Mouse (Mus musculus): Measurements from ENCODE around the gene Slc47a1.
"Not testable (repeated sequence)": the region's sequence is repeated elsewhere in the genome, so short reads cannot be mapped to it uniquely, and the experiment has no call there.

Gene Slc47a1

GRCm38 (mm10) chr11:61316864-61317263, 61.3 kb downstream of the Slc47a1 start:
- DNase-seq: no peak

- no peak for DNase-seq
These were observed 67.8 kb downstream of the Slc47a1 start for GRCm38 (mm10) chr11:61310321-61310720.

- no peak for DNase-seq
These were observed 68.3 kb downstream of the Slc47a1 start for GRCm38 (mm10) chr11:61309831-61310230.

- no peak for DNase-seq
These were observed 70.3 kb downstream of the Slc47a1 start for GRCm38 (mm10) chr11:61307795-61308194.

- DNase-seq: peak; percentile 10
These were observed 72.8 kb downstream of the Slc47a1 start for GRCm38 (mm10) chr11:61305377-61305776.

GRCm38 (mm10) chr11:61304535-61304934, 73.6 kb downstream of the Slc47a1 start:
- not testable (repeated sequence) for DNase-seq

GRCm38 (mm10) chr11:61300716-61301392, 77.3 kb downstream of the Slc47a1 start:
- DNase-seq: no peak

GRCm38 (mm10) chr11:61300205-61300604, 77.9 kb downstream of the Slc47a1 start:
- no peak for DNase-seq

- no peak for DNase-seq
These were observed 80.2 kb downstream of the Slc47a1 start for GRCm38 (mm10) chr11:61297901-61298300.

GRCm38 (mm10) chr11:61297326-61297725, 80.8 kb downstream of the Slc47a1 start:
- DNase-seq: no peak

- DNase-seq: no peak
These were observed 81.6 kb downstream of the Slc47a1 start for GRCm38 (mm10) chr11:61296556-61296955.

GRCm38 (mm10) chr11:61295556-61295955, 82.6 kb downstream of the Slc47a1 start:
- DNase-seq: no peak

- no peak for DNase-seq
These were observed 83.7 kb downstream of the Slc47a1 start for GRCm38 (mm10) chr11:61294431-61294830.

Data from cerebellum, adult 11 months (tissue).